Mouse (Mus musculus) heart, embryonic 14.5 days (tissue): ENCODE measurements around the gene Mmp12. TPM values are rescaled to one million over a fixed set of nuclear protein-coding genes. Genes with fewer than 3 reads are reported as not detected.
"Not testable (repeated sequence)": the region's sequence is repeated elsewhere in the genome, so short reads cannot be mapped to it uniquely, and the experiment has no call there.

Experiments
- ATAC-seq: fragments of 200-750 bp; cut with Nextera tagmentation; 2 replicates; pipeline ENCODE4 v1.8.0; 2017; ENCODE audit warnings: low read depth, moderate TSS enrichment; ENCODE audit not compliant: insufficient number of reproducible peaks, insufficient read depth, low FRiP score
- H3K27ac ChIP-seq, 2 experiments: fragments of 200-500 bp in 1 of 2; fragments of 300-500 bp in 1 of 2; sonication (generic) in 1 of 2; replicated peaks in 1 of 2; 2 replicates each; pipeline ENCODE4 v1.5.1; 2012 to 2014; ENCODE audit warnings: low read depth in 2 of 2, low read length in 2 of 2, control low read depth in 1 of 2, mild to moderate bottlenecking in 1 of 2, mixed read lengths in 1 of 2; ENCODE audit not compliant: control insufficient read depth in 1 of 2, insufficient read depth in 1 of 2
- H3K27me3 ChIP-seq: fragments of 300-500 bp; sonication (generic); 2 replicates; pipeline ENCODE4 v1.6.1; 2014; ENCODE audit warnings: mild to moderate bottlenecking, low read length, control low read depth; ENCODE audit not compliant: control insufficient read depth, insufficient read depth
- H3K36me3 ChIP-seq: fragments of 300-500 bp; sonication (generic); 2 replicates; pipeline ENCODE4 v1.6.1; 2014; ENCODE audit warnings: mild to moderate bottlenecking, control low read depth, low read length, mixed read lengths; ENCODE audit not compliant: control insufficient read depth, insufficient read depth
- H3K4me1 ChIP-seq, 2 experiments: fragments of 200-500 bp in 1 of 2; fragments of 300-500 bp in 1 of 2; sonication (generic) in 1 of 2; 2 replicates each; pipeline ENCODE4 v1.6.1; 2012 to 2014; ENCODE audit warnings: low read length in 2 of 2, control low read depth in 1 of 2, mixed read lengths in 1 of 2; ENCODE audit not compliant: control insufficient read depth in 2 of 2, insufficient read depth in 2 of 2
- H3K4me2 ChIP-seq: fragments of 300-500 bp; sonication (generic); 2 replicates; pipeline ENCODE4 v1.6.1; 2014; ENCODE audit warnings: mild to moderate bottlenecking, low read length
- H3K4me3 ChIP-seq, 2 experiments: fragments of 200-500 bp in 1 of 2; fragments of 300-500 bp in 1 of 2; sonication (generic) in 1 of 2; 2 replicates each; pipeline ENCODE4 v1.5.1; 2012 to 2014; ENCODE audit warnings: low read length in 2 of 2, mild to moderate bottlenecking in 2 of 2, control low read depth in 1 of 2, low read depth in 1 of 2, moderate library complexity in 1 of 2; ENCODE audit not compliant: control insufficient read depth in 1 of 2, insufficient read depth in 1 of 2
- H3K9ac ChIP-seq: fragments of 300-500 bp; sonication (generic); 2 replicates; pipeline ENCODE4 v1.6.1; 2014; ENCODE audit warnings: mild to moderate bottlenecking, low read length
- H3K9me3 ChIP-seq: fragments of 300-500 bp; sonication (generic); 2 replicates; pipeline ENCODE4 v1.6.1; 2016; ENCODE audit warnings: low read length, control low read depth; ENCODE audit not compliant: control insufficient read depth
- whole genome bisulfite sequencing: fragments of 180-500 bp; shearing (Covaris S2); extraction: QIAGEN DNeasy Blood & Tissue Kit; methylation state at CpG from one replicate; pipeline ENCODE4 v1.1.7; 2014; 5-methylcytosine and 5-hydroxymethylcytosine counted together
- polyA plus RNA-seq: library from polyadenylated mRNA; unstranded; fragments of >200 nt; fragmentation: Nextera tagmentation; extraction: Ambion mirVana; gene quantifications from 2 replicates; pipeline ENCODE4 v1.2.1, GENCODE M21; 2014

The Mmp12 gene
- polyA plus RNA-seq, 1 experiment from 2014 or later, result 0.39 TPM

GRCm38 (mm10) chr9:7396556-7396955 lies 52.4 kb downstream of the Mmp12 start:
- H3K36me3 ChIP-seq, H3K9ac ChIP-seq: not testable (repeated sequence)

More at GRCm38 (mm10) chr9:7396556-7396955, 52.4 kb downstream of the Mmp12 start:
- H3K9me3 ChIP-seq, H3K27ac ChIP-seq, H3K27me3 ChIP-seq, ATAC-seq, H3K4me1 ChIP-seq, H3K4me2 ChIP-seq, H3K4me3 ChIP-seq: not testable (repeated sequence)
- 76% methylated on average over 8 of the region's 8 CpGs for WGBS

Other genes with a start within 250 kb of the Mmp12 start
- gene Dync2h1, start 159.9 kb upstream of the Mmp12 start, polyA plus RNA-seq, result 6.3 and 8.6 TPM in 2 replicates
- gene Dcun1d5, start 159.9 kb upstream of the Mmp12 start, polyA plus RNA-seq, result 91.4 and 105 TPM in 2 replicates
- gene Mmp13, start 71.9 kb upstream of the Mmp12 start, polyA plus RNA-seq, result 0.22 and 0.24 TPM in 2 replicates
- gene Mmp1b, start 43.7 kb downstream of the Mmp12 start, polyA plus RNA-seq, result not detected in 2 replicates
- gene Mmp3, start 101.4 kb downstream of the Mmp12 start, polyA plus RNA-seq, result not detected in 2 replicates
- not detected in 2 replicates for gene Mmp10, start 158.0 kb downstream of the Mmp12 start, polyA plus RNA-seq
- gene Mmp8, start 214.1 kb downstream of the Mmp12 start, polyA plus RNA-seq, result 0.14 and 0.24 TPM in 2 replicates
- gene Mmp27, start 227.0 kb downstream of the Mmp12 start, polyA plus RNA-seq, result not detected in 2 replicates